Mouse (Mus musculus) G1E-ER4 (cell line): Measurements from ENCODE around the gene Ace3. TPM values are rescaled to one million over a fixed set of nuclear protein-coding genes. Genes with fewer than 3 reads are reported as not detected.

ENCODE experiments used
- GATA1 ChIP-seq: IDR thresholded peaks from one replicate; pipeline ENCODE4 v1.8.0; 2012; ENCODE audit warnings: low read length, inconsistent platforms
- polyA plus RNA-seq: library from polyadenylated mRNA; stranded (reverse); fragments of >175 nt; gene quantifications from 2 replicates; pipeline ENCODE4 v1.2.3, GENCODE M21; 2012

Ace3 gene
- polyA plus RNA-seq, 1 experiment, result not detected

DNA sequence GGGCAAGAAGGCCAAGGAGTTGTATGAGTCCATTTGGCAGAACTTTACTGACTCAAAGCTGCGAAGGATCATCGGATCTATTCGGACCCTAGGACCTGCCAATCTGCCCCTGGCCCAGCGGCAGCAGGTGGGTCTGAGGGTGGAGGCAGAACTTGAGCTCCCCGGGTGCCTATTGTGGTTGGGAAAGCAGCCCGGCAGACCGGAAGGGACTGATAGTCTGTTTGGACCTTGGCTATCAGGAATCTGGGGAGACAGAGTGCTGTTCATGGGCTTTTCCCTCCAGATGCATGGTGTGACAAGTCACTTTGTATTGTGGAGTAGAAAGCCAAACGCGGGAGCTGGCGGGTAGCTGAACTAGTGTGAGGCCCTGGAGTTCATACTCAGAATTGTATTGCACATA is 25.5 kb upstream of the Ace3 start:
- no peak for TF ChIP-seq GATA1

GRCm38 (mm10) chr11:105969516-105969915 is 25.0 kb upstream of the Ace3 start:
- TF ChIP-seq GATA1, result no peak

GRCm38 (mm10) chr11:105974593-105974992 is 19.9 kb upstream of the Ace3 start:
- TF ChIP-seq GATA1, result no peak

- no peak for TF ChIP-seq GATA1
These were observed 19.4 kb upstream of the Ace3 start for GRCm38 (mm10) chr11:105975050-105975449.

GRCm38 (mm10) chr11:105975636-105976035 is 18.8 kb upstream of the Ace3 start:
- TF ChIP-seq GATA1, result no peak

DNA sequence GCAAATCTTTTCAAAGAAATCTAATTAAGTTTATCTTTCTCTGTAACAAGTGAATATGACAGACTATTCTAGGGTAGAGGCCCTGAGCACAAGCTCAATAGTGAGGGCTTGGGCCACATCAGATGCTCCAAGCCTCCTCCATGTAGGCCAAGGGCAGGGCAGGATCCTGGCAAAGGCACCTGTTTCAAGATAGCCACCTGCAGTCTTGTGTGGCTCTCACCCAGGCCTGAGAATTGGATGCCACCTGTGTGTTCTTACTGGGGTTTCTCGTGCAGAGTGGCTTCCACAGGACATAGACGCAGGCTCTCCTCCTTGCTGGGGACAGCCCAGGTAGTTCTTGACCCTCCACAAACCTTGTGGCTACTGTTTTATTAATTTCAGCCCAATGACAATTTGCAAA is 16.2 kb upstream of the Ace3 start:
- TF ChIP-seq GATA1, result no peak

- no peak for TF ChIP-seq GATA1
These were observed 15.8 kb upstream of the Ace3 start for GRCm38 (mm10) chr11:105978634-105979033.

DNA sequence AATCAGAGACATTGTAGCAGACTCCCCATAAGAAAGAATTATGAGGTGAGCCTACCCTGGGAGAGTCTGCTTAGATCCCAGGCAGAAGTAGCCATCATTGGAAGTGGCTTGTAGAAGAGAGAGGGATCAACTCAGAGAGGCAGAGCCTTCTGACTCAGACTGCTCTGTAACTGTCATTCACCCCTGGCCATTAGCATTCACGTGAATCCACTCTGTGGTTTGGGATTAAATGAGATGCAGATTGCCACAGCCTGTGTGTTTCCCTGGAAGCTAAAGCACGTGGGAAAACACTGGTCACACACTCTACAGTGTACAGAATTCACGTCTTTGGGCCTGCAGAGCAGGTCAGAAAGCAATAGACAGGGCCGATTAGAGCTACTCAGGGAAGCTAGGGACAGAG is 10.0 kb upstream of the Ace3 start:
- TF ChIP-seq GATA1, result no peak

DNA sequence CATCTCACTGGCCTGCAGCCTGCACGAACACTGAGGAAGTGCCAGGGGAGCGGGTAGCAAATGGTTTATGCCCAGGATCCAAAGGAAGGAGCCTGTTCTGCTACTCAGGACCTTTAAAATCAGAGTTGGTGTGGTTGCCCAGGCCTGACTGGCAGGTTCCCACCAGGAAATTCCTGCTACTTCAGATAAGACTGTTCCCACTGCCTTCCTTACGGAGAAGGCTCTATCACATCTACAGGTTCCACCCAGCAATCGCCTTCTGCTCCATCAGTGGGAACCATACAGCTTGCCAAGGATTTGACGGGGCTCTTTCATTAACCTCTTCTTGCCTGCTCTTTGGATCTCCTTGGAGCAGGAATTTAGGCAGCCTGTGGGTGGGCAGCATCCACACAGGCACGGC is 7.0 kb upstream of the Ace3 start:
- TF ChIP-seq GATA1, result no peak

GRCm38 (mm10) chr11:105989446-105989845 is 5.0 kb upstream of the Ace3 start:
- no peak for TF ChIP-seq GATA1

- no peak for TF ChIP-seq GATA1
These were observed 4.2 kb upstream of the Ace3 start for GRCm38 (mm10) chr11:105990231-105990630.

- no peak for TF ChIP-seq GATA1
These were observed 5.6 kb downstream of the Ace3 start for GRCm38 (mm10) chr11:106000062-106000461.

DNA sequence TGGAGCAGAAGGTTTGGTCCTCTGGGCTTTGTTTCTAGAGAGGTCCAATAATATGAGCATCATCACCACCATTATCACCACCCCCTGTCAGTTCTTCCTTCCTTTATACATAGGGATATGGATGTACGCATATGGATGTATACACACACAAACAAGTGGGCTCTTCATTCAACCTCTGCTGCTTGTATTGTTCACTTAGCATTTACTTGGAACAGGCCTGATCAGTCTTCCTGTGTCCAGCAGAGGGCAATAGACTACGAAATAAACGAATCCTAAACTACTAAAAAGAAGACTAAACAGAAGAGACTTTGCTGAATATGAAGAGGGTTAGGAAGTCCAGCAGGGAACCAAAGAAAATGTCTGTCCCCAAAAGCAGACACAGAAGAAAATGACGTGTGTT is 7.2 kb downstream of the Ace3 start:
- TF ChIP-seq GATA1, result no peak

DNA sequence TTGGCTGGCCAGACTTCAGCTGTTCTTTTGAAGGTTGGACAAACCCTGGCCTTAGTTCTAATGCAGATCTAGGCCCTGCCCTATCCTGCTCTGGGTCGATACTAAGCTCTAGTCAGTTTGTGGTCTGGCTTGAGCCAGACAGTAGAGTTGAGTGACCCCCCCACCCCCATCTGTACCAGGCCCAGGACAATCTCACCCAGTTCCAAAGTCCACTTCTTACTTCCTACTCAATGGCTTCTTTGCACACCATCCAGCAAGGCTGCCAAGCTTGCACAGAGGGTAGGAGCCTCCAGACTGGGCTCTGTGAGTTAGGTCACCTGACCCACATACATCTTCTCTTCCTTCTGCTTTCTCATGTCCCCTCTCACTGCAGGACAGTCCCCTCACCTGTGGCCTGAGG is 10.1 kb downstream of the Ace3 start:
- no peak for TF ChIP-seq GATA1

DNA sequence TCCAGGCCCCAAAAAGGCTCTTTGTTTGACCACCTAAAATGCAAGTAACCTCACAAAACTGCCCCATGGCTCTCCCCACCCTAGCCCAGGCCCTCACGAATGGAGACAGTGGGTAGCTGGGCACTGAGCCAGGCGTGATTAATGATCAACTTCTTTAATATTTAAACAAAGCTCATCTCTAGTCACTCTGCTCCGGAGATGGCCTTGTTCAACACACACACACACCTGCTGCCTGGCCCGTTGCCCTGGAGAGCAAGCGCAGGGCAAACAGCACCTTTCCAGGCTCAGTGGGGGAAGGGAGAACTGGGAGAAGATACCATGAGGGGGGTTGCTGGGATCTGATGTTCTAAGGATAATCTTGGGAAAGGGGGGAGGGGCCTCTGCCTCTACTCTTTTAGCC is 11.5 kb downstream of the Ace3 start:
- TF ChIP-seq GATA1, result no peak

DNA sequence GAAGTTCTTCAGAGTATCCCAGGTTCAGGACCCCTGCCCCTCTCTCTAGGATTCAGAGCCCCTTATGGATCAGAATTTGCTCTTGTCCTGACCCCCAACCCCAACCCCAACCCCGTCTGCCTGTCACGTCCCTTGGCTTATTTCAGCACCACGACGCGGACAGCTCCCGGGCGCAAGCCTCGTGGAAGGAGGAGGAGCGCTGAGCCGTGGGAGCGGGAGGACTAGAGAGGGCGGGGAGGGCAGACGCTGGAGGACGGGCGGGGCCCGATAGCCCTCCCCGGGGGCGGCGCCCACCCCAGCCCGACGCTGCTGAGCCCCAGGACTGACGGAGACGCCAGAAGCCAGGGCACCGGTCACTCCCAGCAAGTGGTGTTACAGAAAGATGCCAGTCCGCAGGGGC is 13.3 kb downstream of the Ace3 start, which contains the start of gene Kcnh6:
Gene Kcnh6 (plus strand): TSS at position 304 of the 400 bp plus-strand sequence.
- no peak for TF ChIP-seq GATA1

DNA sequence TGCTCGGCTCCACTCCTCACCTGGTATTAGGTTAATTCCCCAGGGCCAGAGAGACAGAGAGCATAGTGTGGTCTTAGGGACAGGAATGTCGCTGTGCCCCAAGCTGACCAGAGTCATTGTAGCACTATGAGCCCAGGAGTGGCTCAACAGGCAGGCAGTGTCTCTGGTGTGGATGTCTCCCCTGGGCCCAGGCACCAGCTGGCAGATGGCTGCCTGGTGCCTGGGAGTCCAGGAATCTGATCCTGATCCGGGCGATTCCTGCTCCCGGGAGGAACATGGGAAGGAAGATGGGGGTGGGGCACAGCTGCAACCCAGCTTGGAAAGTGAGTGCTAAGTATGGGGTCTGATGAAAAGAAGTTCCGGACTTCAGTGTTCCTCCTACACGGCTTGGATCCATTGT is 18.2 kb downstream of the Ace3 start:
- TF ChIP-seq GATA1, result no peak

DNA sequence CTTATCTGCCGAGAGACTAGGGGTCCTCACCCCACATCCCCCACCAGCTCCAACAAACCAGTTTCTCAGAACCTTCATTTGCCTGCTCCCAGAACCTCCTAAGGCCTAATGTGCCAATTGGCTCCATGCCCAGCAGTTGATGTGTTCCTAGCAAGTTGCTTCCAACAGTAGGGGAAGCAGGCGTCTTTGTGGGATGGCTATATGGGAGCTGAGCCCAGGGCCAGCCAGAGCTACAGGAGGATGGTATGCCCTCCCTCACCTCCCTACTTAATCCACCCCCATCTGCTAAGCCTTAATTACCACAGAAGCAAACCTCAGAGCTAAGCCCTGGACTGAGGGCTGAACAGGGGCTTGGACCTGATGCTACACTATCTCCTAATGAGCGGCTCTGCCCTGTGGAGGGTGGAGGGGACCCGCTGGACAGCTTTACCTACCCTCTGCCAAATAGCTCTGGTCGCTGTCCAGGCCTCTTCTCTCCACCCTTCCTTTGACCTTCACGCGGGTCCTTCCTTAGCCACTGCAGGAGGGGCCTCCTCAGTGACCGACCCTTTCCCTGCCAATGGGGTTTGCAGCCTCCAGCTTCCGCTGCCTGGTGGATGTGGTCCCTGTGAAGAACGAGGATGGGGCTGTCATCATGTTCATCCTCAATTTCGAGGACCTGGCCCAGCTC is 19.2 kb downstream of the Ace3 start:
- TF ChIP-seq GATA1, result no peak
